Mouse (Mus musculus) urinary bladder, postnatal 10 days (tissue): ENCODE results near the gene Zc3hc1.

ENCODE experiments used
- DNase-seq: peaks from one replicate; pipeline ENCODE4 v3.0.0; 2022; ENCODE audit warnings: low spot score

The Zc3hc1 gene

GRCm38 (mm10) chr6:30372627-30373369 lies 18.0 kb downstream of the Zc3hc1 start:
- DNase-seq, result no peak

GRCm38 (mm10) chr6:30369291-30369690 lies 21.5 kb downstream of the Zc3hc1 start:
- DNase-seq, result no peak

GRCm38 (mm10) chr6:30363808-30364207 lies 27.0 kb downstream of the Zc3hc1 start:
- no peak for DNase-seq

- DNase-seq, result no peak
These were observed 30.9 kb downstream of the Zc3hc1 start for GRCm38 (mm10) chr6:30359762-30360509.

- DNase-seq, result no peak
These were observed 33.2 kb downstream of the Zc3hc1 start for GRCm38 (mm10) chr6:30357561-30358177.

- no peak for DNase-seq
These were observed 34.1 kb downstream of the Zc3hc1 start for GRCm38 (mm10) chr6:30356680-30357079.

- DNase-seq, result no peak
These were observed 34.7 kb downstream of the Zc3hc1 start for GRCm38 (mm10) chr6:30356161-30356560.

GRCm38 (mm10) chr6:30355701-30356100 lies 35.1 kb downstream of the Zc3hc1 start:
- DNase-seq, result no peak

- DNase-seq, result no peak
These were observed 36.1 kb downstream of the Zc3hc1 start for GRCm38 (mm10) chr6:30354760-30355159.

- no peak for DNase-seq
These were observed 37.2 kb downstream of the Zc3hc1 start for GRCm38 (mm10) chr6:30353661-30354060.

GRCm38 (mm10) chr6:30352762-30353161 lies 38.1 kb downstream of the Zc3hc1 start:
- no peak for DNase-seq

GRCm38 (mm10) chr6:30351290-30351689 lies 39.5 kb downstream of the Zc3hc1 start:
- no peak for DNase-seq

- no peak for DNase-seq
These were observed 43.5 kb downstream of the Zc3hc1 start for GRCm38 (mm10) chr6:30347288-30347801.

GRCm38 (mm10) chr6:30346737-30347136 lies 44.1 kb downstream of the Zc3hc1 start:
- DNase-seq, result no peak

GRCm38 (mm10) chr6:30344032-30344431 lies 46.8 kb downstream of the Zc3hc1 start:
- DNase-seq, result no peak

- no peak for DNase-seq
These were observed 50.5 kb downstream of the Zc3hc1 start for GRCm38 (mm10) chr6:30340231-30340873.

GRCm38 (mm10) chr6:30336912-30337311 lies 53.9 kb downstream of the Zc3hc1 start:
- no peak for DNase-seq

GRCm38 (mm10) chr6:30332262-30332661 lies 58.6 kb downstream of the Zc3hc1 start:
- DNase-seq, result no peak

GRCm38 (mm10) chr6:30330706-30331105 lies 60.1 kb downstream of the Zc3hc1 start:
- no peak for DNase-seq

- no peak for DNase-seq
These were observed 64.8 kb downstream of the Zc3hc1 start for GRCm38 (mm10) chr6:30325932-30326501.

- no peak for DNase-seq
These were observed 69.8 kb downstream of the Zc3hc1 start for GRCm38 (mm10) chr6:30321002-30321401.

- DNase-seq, result no peak
These were observed 71.6 kb downstream of the Zc3hc1 start for GRCm38 (mm10) chr6:30319216-30319615.
